Mouse (Mus musculus) effector memory CD4-positive, alpha-beta T cell, adult 7 months (primary cell): ENCODE data around the gene Gm12569. TPM values are rescaled to one million over a fixed set of nuclear protein-coding genes. Genes with fewer than 3 reads are reported as not detected.

Source experiments
- polyA plus RNA-seq: library from polyadenylated mRNA; unstranded; fragments of 100-300 nt; shearing (Covaris generic); gene quantifications from one replicate; pipeline ENCODE4 v1.2.1, GENCODE M21; 2017

Gene Gm12569
- not detected for polyA plus RNA-seq

DNA sequence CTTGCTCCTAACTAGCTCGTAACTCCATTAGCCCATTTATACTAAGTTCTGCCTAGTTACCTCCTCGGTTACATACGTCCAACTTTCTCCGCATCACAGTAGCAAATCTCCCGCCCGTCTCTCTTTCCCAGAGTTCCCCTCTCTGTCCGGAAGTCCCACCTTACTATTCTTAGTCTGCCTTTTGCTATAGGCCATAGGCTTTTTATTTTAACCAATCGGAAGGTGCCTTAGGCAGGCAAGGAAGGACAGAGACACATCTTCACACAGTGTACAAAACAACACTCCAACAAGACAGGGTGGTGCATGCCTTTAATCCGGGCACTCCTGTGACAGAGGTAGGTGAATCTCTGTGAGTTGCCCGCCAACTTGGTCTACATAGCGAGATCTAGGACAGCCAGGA is at the start of gene Gm12569:
Gene Gm12569 (plus strand): TSS at position 166 of the 400 bp plus-strand sequence.

DNA sequence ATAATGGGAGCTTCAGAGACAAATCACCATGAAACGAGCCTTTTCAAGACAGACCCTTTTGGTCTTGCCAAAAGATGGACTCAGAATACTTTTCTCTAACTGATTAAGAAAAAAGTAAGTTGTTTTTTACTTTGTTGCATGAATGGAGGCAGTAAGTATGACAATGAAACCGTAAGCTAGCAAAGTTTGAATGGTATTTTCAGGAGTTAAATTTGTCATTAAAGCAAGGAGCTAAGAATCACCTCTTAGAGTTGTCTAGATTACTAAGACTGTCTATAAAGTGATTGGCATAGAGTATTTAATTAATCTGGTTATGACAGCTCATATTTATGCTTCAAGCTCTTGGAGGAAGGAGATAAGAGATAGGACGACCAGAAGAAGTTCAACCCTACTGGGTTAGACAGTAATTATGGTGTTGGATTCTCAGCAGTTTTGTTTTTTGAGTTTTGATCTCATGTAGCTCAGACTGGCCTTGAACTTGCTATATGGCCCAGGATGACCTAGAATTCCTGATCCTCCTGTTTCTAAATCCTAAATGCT is 41.5 kb downstream of the Gm12569 start, which contains the start of gene Clk4:
Gene Clk4 (plus strand): TSS at position 51 of the 540 bp plus-strand sequence.

GRCm38 (mm10) chr11:51262342-51263285 is 42.3 kb downstream of the Gm12569 start, which contains the start of gene BC049762:
TSS of gene BC049762 (minus strand) at chr11:51263046.

Other genes with a start within 250 kb of the Gm12569 start
- gene Olfr1377, start 238.5 kb upstream of the Gm12569 start, polyA plus RNA-seq: not detected
- gene Olfr51, start 216.9 kb upstream of the Gm12569 start, polyA plus RNA-seq: 0.76 TPM
- 0.34 TPM for gene Olfr54, start 206.2 kb upstream of the Gm12569 start, polyA plus RNA-seq
- not detected for gene Olfr1375, start 172.4 kb upstream of the Gm12569 start, polyA plus RNA-seq
- gene Zfp354a, start 161.2 kb upstream of the Gm12569 start, polyA plus RNA-seq: 0.10 TPM
- 256 TPM for gene Clk4, start 41.3 kb downstream of the Gm12569 start, polyA plus RNA-seq
- gene BC049762, start 42.6 kb downstream of the Gm12569 start, polyA plus RNA-seq: 0.59 TPM
- 0.20 TPM for gene Col23a1, start 69.4 kb downstream of the Gm12569 start, polyA plus RNA-seq